Mouse (Mus musculus) right cerebral cortex, postnatal 10 days (tissue): ENCODE data around the gene Lrp2.
"Not testable (repeated sequence)": the region's sequence is repeated elsewhere in the genome, so short reads cannot be mapped to it uniquely, and the experiment has no call there.

Source experiments
- DNase-seq, 2 experiments: peaks; one replicate each; pipeline ENCODE4 v3.0.0; 2021; ENCODE audit warnings: low spot score in 2 of 2

The Lrp2 gene

DNA sequence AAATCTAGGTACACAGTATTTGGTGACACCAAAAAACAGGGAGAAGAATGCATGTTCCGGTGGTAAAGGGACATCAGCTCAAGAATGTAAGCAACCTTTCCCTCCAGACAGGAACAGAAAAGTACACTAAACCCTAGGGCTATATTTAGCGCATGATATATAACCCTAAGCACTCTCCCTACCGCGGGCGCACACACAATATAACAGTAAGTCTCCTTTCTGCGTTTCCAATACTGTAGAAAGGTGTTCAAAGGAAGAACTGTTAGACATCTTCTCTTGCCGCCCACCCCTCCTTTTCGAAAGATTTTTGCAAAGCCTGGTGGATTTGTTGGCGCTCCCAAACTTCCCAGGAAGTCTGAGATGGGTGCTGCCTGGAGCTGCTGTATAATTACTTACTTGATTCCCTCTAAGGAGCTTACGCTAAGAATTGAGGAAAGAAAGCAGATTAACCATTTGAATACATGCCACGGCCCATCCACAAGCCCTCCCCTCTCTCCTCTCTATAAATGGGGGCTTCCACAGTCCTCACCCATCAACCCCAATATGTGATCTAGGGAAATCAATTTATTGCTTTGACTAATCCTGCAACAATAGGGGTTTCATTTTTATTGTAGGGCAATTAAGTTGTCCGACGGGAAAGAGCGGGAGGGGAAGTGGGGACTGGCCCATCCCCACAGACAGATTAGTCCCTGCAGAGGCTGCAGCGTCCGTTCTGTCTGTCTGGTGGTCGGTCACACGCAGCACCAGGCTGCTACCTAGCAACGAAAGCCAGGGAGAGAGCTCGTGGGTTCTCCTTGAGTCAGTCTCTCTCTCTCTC is 1.5 kb downstream of the Lrp2 start:
- peak in 1 of 2 experiments; percentile 24 for DNase-seq

DNA sequence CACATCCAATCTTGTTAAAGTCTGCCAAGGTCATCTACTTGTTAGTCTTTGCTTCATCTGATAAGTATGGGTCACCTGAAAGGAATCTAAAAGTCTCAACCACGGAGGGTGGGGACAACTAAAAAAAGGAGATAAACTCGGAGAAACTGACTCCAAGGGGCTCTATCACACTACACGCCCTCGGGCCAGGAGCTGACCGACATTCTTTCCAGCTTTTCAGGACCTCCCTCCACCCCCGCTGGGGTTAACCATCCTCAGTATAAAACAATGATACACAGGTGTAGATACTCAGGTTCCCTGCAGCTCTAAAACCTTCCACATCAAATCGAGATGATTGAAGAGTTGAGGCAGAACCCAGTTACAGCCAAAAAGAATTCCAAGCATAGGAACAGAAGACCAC is 3.0 kb downstream of the Lrp2 start:
- DNase-seq: no peak

- DNase-seq: not testable (repeated sequence)
These were observed 3.8 kb downstream of the Lrp2 start for GRCm38 (mm10) chr2:69582068-69582467.

GRCm38 (mm10) chr2:69580091-69580490 is 5.8 kb downstream of the Lrp2 start:
- no peak for DNase-seq

DNA sequence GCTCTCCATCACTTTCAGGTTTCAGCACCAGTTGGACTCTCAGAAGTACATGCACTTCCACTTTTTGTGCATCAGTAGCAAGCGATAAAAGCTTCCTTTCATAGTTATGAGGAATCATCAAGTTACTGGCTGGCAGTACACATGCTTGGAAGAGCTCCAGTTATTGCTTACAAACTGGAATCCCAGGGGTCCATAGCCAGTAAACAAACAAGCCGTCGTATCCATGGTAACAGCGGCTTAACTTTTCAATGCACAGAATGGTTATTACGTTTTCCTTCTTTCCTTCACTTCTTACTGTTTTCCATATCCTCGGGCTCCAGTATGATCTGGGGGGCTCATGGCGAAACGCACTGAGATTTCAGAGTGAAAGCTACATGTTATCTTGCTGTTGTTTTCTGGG is 7.7 kb downstream of the Lrp2 start:
- no peak for DNase-seq

DNA sequence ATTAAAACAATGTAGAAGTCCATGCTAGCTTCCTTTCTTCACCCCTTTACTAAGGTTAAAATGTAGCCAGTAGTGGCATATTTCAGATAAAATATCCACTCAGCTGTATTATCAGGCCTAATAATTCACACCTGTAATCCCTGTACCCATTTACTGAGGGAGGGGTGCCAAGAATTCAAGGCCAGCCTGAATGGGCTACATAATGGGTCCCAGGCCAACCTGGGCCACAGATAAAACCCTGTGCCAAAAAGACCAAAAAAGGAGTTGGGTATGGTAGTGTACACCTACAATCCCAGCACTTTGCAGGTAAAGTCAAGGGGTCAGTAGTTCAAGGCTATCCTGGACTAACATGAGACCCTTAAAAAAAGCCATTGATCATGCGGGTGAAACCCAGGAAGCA is 9.3 kb downstream of the Lrp2 start:
- no peak for DNase-seq

- no peak for DNase-seq
These were observed 10.9 kb downstream of the Lrp2 start for GRCm38 (mm10) chr2:69574934-69575333.

DNA sequence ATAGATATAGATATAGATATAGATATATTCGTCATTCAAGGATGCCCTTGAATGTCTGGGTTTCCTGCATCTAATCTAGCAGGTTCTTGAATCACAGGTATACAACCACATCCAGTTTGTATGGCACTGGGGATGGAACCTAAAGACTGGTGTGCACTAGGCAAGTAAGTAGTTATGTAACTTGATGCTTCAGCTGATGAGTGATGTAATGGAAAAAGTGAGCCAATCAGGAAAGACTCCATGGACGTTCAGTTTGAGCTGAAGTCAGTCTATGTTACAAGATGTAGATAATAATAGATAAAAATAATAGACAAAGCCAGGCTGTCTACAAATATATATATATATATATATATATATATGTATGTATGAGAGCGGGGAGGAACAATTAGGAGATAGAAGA is 11.6 kb downstream of the Lrp2 start:
- no peak for DNase-seq

DNA sequence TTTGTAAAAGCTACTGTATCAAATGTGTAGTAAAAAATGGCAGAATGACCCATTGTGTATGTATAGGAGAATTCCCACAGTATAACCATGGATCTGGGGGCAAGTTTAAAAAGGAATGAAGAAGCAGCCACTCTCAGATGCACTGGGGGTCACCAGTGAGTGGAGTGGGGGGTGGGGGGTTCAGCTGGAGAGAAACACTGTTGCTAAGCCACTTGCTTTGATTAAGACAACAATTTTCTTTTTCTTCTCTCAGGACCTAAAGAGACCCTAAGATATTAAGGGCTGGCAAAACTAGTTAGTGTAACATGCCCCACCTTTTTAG is 12.2 kb downstream of the Lrp2 start:
- DNase-seq: no peak

DNA sequence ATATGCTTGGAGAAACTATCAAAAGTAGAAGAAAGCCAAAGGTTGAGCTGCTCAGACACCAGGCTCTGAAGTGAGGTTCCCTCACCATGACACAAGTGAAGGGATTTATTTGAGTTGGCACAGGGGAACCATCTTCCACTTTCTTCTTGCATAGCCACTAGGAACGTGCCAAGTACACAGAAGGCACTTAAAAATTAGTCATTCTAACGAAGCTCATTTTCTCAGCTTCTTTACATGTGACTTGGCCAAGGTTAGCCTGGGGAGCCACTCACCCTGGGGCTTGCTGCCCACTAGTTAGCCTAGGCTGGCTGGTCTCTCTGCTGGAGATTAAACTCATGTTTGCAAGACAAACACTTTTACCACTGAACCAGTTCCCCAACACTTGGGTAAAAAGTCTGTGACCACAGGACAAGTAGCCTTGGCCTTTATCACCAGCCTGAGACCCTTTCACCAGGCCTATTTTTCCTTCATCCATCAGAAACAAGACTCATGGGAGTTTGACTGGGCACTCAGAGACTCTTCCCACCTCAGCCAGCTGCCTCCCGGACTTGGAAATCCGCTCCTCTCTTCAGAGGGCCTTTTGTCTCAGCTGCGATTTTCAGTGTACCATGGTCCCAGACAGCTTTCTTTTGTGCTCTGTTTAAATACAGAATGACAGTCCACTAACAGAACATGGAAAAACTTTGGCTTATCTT is 12.7 kb downstream of the Lrp2 start:
- DNase-seq: no peak

DNA sequence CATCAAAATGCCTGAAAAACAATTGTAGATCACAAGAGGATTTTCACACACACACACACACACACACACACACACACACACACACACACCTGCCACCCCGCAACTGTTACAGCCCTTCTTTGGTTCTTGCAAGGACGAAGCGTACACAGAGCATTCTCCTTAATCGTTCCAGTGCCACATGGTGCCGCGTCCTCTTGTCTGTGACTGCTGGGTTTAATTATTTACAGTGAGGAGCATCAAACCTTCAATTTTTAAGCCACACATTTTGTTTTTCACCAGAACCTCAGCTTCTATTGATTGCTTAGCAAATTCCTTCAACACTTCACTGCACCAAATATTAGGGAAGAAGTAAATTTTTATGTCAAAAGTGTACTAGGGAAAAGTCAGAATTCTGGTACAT is 15.3 kb downstream of the Lrp2 start:
- DNase-seq: no peak

DNA sequence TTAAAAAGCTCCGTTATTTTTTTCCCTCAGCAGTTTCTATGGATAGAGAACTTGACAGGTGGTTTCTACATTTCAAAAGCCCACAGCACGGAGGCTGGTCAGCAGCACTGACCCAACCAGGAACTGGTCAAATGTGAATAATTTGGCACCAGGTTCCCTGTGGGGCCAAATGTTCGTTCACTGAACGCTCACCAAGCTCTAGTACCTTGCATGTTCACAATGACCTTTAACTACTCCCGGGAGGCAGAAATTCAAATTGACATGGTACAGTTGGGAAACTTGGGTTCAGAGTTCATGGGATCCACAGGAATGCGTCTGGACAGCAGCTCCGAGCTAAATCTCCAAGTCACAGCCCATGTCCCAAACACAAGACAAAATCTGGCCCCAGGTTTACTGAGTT is 19.6 kb downstream of the Lrp2 start:
- no peak for DNase-seq

- DNase-seq: no peak
These were observed 22.4 kb downstream of the Lrp2 start for GRCm38 (mm10) chr2:69563492-69563891.

DNA sequence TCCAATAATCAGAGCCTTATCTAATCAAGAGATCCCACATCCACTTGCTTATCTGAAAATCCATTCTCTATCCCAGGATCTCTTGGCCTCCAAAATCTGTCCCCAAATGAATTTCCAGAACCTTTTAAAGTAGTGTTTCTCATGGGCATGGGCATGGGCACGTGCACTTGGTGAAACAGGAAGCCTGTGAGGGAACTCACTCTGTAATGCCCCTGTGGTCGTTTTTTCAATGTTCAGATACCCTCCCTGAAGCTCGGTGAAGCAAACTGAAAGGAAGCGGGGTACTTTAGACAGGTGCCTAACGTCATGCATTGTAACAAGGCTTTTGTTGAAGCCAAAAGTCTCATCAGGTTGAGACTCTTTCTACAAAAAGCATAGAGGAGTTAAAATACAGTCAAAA is 23.1 kb downstream of the Lrp2 start:
- no peak for DNase-seq

- DNase-seq: no peak
These were observed 25.6 kb downstream of the Lrp2 start for GRCm38 (mm10) chr2:69560221-69560620.

DNA sequence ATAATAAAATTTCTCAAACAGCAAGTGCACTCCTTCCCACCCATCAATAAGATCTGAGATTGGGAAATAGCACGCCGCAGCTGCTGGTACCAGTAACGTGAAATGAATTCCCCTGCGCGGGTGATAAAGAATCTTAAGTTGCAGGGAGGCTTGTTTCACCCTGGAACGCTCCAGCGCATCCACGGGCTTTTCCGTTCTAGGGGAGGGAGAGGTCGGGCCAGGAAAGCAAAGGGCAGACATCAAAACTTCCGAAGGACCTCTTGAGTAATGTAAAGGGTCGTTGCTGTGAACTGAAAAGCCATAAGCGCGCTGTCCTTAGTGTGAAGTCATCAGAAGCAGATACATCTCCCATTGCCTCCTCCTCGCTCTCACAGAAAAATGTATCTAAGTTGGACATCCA is 26.5 kb downstream of the Lrp2 start:
- DNase-seq: no peak

GRCm38 (mm10) chr2:69556686-69557085 is 29.2 kb downstream of the Lrp2 start:
- DNase-seq: no peak

GRCm38 (mm10) chr2:69551639-69552038 is 34.2 kb downstream of the Lrp2 start:
- no peak for DNase-seq

DNA sequence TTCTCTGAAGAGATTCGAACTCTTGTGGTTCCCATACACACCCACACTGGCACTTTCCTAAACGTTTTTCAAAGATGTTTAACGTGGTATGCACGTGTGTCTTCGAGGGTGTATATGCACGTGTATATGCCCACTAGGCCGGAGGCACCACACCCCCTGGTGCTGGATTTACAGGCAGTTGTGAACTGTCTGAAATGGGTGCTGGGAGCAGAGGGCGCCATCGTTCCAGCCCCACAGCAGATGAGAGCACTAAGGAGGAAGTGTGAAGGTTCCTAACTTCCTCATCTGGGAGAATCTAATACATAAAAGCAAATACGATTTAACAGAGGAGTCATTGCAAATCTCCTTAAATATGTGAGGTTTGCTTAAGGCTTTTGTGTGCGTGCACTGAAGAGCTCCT is 39.0 kb downstream of the Lrp2 start:
- no peak for DNase-seq

DNA sequence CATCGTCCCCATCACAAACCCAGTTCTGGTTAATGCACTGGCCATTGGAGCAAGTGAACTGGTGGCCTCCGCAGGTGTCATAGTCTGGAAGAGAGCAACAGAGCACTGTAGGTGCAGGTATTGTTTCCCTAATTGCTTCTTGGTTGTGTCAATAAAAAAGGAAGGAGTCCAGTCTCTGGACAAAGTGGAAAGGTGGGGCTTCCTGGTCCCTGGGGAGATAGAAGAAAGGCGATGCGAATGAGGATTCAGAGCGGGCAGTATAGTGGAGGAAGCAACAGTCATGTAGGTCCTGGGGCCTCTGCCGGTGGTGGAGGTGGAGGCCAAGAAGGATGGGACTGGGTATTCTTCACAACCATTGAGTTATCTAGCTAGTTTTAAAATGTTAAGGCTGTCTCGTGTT is 49.8 kb downstream of the Lrp2 start:
- no peak for DNase-seq

DNA sequence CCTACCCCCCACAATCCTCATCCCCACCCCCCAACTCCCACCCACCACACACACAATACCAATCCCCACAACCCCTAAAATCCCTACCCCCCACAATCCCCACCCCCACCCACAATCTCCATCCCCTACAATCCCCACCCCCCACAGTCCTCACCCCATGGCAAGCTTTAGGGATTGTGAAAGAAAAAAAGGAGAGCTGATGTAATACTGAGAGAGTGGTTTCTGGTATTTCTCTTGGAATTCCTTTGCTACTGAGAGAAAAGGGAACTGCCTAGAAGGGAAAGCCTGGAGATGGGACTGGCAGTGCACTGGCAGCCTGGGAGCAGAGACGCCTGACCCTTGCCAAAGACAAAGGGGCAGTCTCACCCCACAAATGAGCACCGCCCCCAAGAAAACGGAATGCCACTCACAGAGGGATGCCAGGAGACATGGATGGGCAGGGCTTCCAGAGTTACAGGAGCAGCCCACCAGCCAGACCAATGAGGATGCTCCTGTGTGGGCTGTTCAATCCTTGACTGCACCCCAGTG is 54.3 kb downstream of the Lrp2 start:
- DNase-seq: no peak

DNA sequence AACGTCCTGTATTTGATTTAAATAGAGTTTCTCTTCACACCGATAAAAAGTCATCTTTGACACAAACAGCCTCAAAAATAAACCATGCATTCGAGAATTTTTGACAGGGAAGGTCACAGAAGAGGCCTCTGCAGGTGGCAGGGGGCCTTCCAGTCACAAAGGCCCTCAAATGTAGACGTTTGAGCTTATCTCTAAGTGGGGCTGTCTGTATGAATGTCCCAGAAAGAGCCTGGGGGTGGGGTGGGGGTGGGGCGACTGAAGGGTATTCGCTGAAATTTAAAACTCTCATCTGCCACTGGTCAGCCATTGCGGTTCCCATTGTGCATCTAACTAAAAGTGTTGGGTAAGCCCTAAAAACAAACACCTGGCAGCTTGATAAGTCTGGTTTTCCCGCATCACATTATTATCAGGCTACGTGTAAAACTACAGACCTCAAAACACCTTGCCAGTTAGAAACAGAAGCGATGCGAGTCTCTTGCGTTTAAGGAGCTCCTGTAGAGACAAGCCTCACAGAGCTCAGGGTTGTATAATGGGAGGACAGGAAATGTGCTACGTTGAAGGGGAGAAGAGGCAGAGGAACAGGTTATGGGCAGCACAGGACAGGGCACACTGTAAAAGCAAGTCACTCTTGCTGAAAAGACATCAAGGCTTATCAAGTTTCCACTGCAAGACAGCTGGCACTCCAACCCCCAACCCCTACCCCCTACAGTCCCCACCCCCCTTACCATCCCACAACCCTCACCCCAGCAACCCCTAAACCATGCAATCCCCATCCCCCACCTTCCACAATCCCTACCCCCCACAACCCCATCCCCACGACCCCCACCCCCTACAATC is 55.0 kb downstream of the Lrp2 start:
- no peak for DNase-seq
